Mouse (Mus musculus) neural tube, embryonic 11.5 days (tissue): ENCODE measurements around the gene Tnp1. TPM values are rescaled to one million over a fixed set of nuclear protein-coding genes. Genes with fewer than 3 reads are reported as not detected.

Experiments
- polyA plus RNA-seq: library from polyadenylated mRNA; unstranded; fragments of >200 nt; fragmentation: Nextera tagmentation; extraction: Ambion mirVana; gene quantifications from 2 replicates; pipeline ENCODE4 v1.2.1, GENCODE M21; 2014

The Tnp1 gene
- polyA plus RNA-seq, 1 experiment from 2014 or later = not detected

Other genes starting within 250 kb of the Tnp1 start
- gene Igfbp2, start 191.4 kb downstream of the Tnp1 start, polyA plus RNA-seq = 403 and 422 TPM in 2 replicates
- gene Igfbp5, start 141.0 kb downstream of the Tnp1 start, polyA plus RNA-seq = 65.4 and 68.5 TPM in 2 replicates